Mouse (Mus musculus) limb, embryonic 14.5 days (tissue): ENCODE results near the gene Adarb1. TPM values are rescaled to one million over a fixed set of nuclear protein-coding genes. Genes with fewer than 3 reads are reported as not detected.

Source experiments
- ATAC-seq: fragments of 200-750 bp; cut with Nextera tagmentation; 2 replicates; pipeline ENCODE4 v1.8.0; 2017; ENCODE audit warnings: low read depth, moderate number of reproducible peaks, moderate TSS enrichment; ENCODE audit not compliant: low FRiP score
- DNase-seq: peaks from one replicate; pipeline ENCODE4 v3.0.0-alpha.2; 2015; ENCODE audit warnings: low spot score
- H3K27ac ChIP-seq: fragments of 300-500 bp; sonication (generic); replicated peaks from 2 replicates; pipeline ENCODE4 v1.5.1; 2014; ENCODE audit warnings: low read depth, mild to moderate bottlenecking, low read length, moderate library complexity, mixed read lengths
- H3K27me3 ChIP-seq: fragments of 300-500 bp; sonication (generic); 2 replicates; pipeline ENCODE4 v1.6.1; 2014; ENCODE audit warnings: low read length, mixed read lengths; ENCODE audit not compliant: control insufficient read depth, insufficient read depth
- H3K36me3 ChIP-seq: fragments of 300-500 bp; sonication (generic); 2 replicates; pipeline ENCODE4 v1.6.1; 2014; ENCODE audit warnings: mild to moderate bottlenecking, low read length, moderate library complexity, mixed read lengths; ENCODE audit not compliant: control insufficient read depth, insufficient read depth
- H3K4me1 ChIP-seq: fragments of 300-500 bp; sonication (generic); 2 replicates; pipeline ENCODE4 v1.6.1; 2014; ENCODE audit warnings: antibody characterized with exemption, low read length, mixed read lengths; ENCODE audit not compliant: control insufficient read depth, insufficient read depth
- H3K4me2 ChIP-seq: fragments of 300-500 bp; sonication (generic); replicated peaks from 2 replicates; pipeline ENCODE4 v1.6.1; 2014; ENCODE audit warnings: low read depth, mild to moderate bottlenecking, low read length, moderate library complexity; ENCODE audit not compliant: severe bottlenecking
- H3K4me3 ChIP-seq: fragments of 300-500 bp; sonication (generic); replicated peaks from 2 replicates; pipeline ENCODE4 v1.5.1; 2014; ENCODE audit warnings: low read length
- H3K9ac ChIP-seq: fragments of 300-500 bp; sonication (generic); 2 replicates; pipeline ENCODE4 v1.6.1; 2014; ENCODE audit warnings: mild to moderate bottlenecking, low read depth, low read length, moderate library complexity; ENCODE audit not compliant: severe bottlenecking
- H3K9me3 ChIP-seq: fragments of 300-500 bp; sonication (generic); 2 replicates; pipeline ENCODE4 v1.6.1; 2016; ENCODE audit warnings: low read length; ENCODE audit not compliant: control insufficient read depth
- POLR2A ChIP-seq: fragments of 200-500 bp; IDR thresholded peaks from 2 replicates; pipeline ENCODE4 v1.8.0; 2012; ENCODE audit warnings: inconsistent platforms, mild to moderate bottlenecking, moderate library complexity, borderline replicate concordance; ENCODE audit not compliant: insufficient read depth, insufficient read length; ENCODE audit errors: extremely low read depth
- WGBS: fragments of 180-500 bp; shearing (Covaris S2); extraction: QIAGEN DNeasy Blood & Tissue Kit; methylation state at CpG from one replicate; pipeline ENCODE4 v1.1.7; 2014; 5-methylcytosine and 5-hydroxymethylcytosine counted together
- polyA plus RNA-seq, 2 experiments: library from polyadenylated mRNA; depleted of rRNA in 1 of 2; stranded (reverse) in 1 of 2; unstranded in 1 of 2; fragments of >200 nt; fragmentation: Nextera tagmentation in 1 of 2; extraction: Ambion mirVana in 1 of 2; gene quantifications; 2 replicates each; pipeline versions ENCODE4 v1.2.1 to v1.2.3; 2012 to 2014

The Adarb1 gene
- polyA plus RNA-seq, 2 experiments, result 3.5 to 7.4 TPM

DNA sequence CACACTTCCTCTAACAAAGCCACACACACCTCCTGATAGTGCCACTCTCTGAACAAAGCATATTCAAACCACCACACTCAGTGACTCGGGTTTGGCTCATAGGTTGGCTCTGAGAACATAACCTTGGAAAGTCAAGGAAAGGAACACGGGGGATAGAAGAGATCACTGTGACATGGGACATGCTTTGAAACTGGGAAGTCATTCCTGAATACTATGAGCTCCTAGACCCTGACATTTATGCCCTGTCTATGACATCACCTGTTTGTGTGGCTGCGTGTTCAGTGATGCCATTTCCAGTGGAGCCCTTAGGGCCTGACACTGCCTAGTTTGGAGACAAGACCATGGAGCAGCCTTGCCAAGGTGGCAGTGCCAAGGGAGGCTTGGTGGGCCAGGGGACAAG, 39.6 kb upstream of the Adarb1 start:
- H3K27me3 ChIP-seq, result no peaks in the 10 kb centered on the region
- no peak overlapping the region for H3K27ac ChIP-seq
- no peak overlapping the region for H3K4me3 ChIP-seq
- DNase-seq, result no peak
- 82% methylated on average over 3 of the region's 3 CpGs for WGBS
- H3K4me1 ChIP-seq, result peaks cover 4% of the 10 kb centered on the region; the same call in 1 of the 2 replicates
- H3K9ac ChIP-seq, result no peak overlapping the region
- no peaks in the 10 kb centered on the region for H3K36me3 ChIP-seq
- no peak overlapping the region for H3K4me2 ChIP-seq
- no peak for ATAC-seq
- 0 out of 2 replicates have a peak, but pooled peaks cover 4% of the 10 kb centered on the region for H3K9me3 ChIP-seq
- no peak for TF ChIP-seq POLR2A

DNA sequence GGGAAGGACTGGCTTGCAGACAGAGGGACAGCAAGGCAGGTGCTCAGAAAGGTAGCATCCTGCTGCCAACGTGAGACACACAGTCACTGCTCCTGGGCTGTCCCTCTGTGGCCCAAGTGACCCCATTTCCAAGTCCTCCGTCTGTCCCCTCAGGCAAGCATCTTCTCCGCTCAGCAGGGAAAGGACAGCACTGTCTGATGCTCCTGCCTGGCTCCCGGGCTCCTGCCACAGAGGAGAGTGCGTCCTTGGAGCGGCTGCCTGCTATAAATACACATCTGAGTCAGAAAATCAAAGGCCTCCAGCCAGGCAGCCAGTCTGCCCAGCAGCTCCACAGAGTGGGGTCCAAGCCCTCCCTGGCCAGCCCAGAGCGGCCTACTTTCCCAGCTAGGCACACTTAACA, 38.4 kb upstream of the Adarb1 start:
- no peak overlapping the region for H3K4me2 ChIP-seq
- DNase-seq (no peak), ATAC-seq (no peak)
- no peaks in the 10 kb centered on the region for H3K36me3 ChIP-seq
- 57% methylated on average over 7 of the region's 7 CpGs for WGBS
- no peak overlapping the region for H3K4me3 ChIP-seq
- H3K9ac ChIP-seq, result no peak overlapping the region
- no peak overlapping the region for H3K27ac ChIP-seq
- TF ChIP-seq POLR2A, result no peak
- no peaks in the 10 kb centered on the region for H3K27me3 ChIP-seq
- H3K4me1 ChIP-seq, result peaks cover 4% of the 10 kb centered on the region; the same call in 1 of the 2 replicates
- H3K9me3 ChIP-seq, result peaks cover 8% of the 10 kb centered on the region; the same call in 1 of the 2 replicates

DNA sequence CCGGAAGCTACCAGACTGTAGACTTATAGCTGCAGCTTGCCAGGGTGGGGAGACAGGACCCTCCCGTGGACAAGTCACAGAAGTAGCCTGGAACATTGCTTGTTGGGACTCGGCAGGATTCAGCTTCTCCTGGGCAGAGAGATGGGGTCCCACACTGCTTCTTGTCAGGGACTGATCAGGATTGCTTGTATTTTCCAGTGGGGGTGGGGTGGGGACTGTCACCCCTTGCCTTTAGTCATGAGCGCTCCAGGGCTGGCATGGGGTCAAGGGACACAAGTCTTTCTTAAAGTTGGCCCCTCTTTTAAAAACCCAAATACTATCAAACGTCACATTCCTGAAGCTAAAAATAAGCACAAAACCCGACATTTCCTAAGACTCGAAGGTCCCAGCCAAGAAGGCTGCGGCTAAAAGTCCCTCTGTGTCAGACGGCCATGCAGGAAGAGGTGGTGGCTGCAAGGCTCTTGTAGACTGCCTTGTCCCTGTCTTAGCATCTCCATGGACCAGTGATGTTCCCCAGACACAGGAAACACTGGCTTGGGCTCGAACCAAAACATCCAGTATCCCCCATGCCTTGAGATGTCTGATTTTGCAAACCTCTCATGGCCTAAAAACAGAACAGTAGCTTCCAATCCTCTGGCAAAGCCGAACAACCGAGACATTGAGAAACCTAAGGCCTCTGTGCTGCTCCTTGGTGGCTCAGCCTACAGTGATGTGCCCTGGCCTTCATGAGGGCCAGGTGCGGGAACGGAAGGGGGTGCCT, 37.4 kb upstream of the Adarb1 start:
- peak overlapping the region; percentile 43; the same call in 1 of the 2 replicates for H3K27ac ChIP-seq
- 70% methylated on average over 14 of the region's 14 CpGs for WGBS
- ATAC-seq (no peak), DNase-seq (no peak)
- TF ChIP-seq POLR2A, result no peak
- no peak overlapping the region for H3K4me2 ChIP-seq
- H3K9ac ChIP-seq, result no peak overlapping the region
- peaks cover 8% of the 10 kb centered on the region; the same call in 1 of the 2 replicates for H3K9me3 ChIP-seq
- H3K4me3 ChIP-seq, result no peak overlapping the region
- peaks cover 4% of the 10 kb centered on the region; the same call in 1 of the 2 replicates for H3K4me1 ChIP-seq
- H3K27me3 ChIP-seq, result no peaks in the 10 kb centered on the region
- no peaks in the 10 kb centered on the region for H3K36me3 ChIP-seq

DNA sequence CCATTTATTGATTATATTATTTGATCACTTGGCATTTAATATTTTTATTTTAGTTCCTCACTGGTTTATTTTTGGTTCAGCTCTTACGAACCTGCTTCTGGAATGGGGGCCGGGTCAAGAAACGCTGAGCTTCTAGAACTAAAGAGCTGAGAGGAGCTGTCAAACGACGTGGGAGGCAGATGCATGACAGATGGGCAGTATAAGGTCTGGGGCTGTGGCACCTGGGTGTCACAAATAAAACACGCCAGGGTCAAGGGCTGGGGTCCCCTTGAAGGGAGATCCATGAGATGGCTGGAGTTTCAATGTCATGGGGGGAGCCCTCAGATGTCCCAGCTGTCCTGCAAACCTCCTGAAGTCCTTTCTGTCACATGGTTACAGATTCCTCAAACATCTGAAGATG, 36.7 kb upstream of the Adarb1 start:
- no peak overlapping the region for H3K9ac ChIP-seq
- DNase-seq (no peak), ATAC-seq (no peak)
- H3K4me1 ChIP-seq, result peaks cover 9% of the 10 kb centered on the region
- no peak overlapping the region for H3K27ac ChIP-seq
- no peaks in the 10 kb centered on the region for H3K27me3 ChIP-seq
- H3K4me3 ChIP-seq, result no peak overlapping the region
- 67% methylated on average over 6 of the region's 6 CpGs for WGBS
- no peak for TF ChIP-seq POLR2A
- H3K9me3 ChIP-seq, result peaks cover 8% of the 10 kb centered on the region; the same call in 1 of the 2 replicates
- no peaks in the 10 kb centered on the region for H3K36me3 ChIP-seq
- H3K4me2 ChIP-seq, result no peak overlapping the region

DNA sequence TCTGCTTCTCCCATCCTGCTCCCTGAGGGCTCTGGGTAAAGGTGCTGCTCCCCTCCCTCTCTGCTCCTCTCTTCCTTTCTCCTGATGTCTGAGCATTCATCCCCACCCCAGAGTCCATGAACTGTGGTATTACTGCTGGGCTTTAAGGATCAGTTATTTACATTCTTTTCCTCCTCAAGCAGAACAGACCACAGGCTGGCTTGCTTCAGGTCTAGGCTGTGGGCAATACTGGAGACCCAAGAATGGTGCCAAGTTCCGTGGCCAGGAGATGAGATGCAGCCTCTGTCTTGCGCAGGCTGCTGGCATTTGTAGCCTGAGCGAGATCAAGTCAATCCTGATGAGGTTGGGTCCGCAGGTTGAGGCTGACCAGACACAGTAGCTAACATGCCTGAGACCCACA, 33.8 kb upstream of the Adarb1 start:
- DNase-seq, result no peak
- Histone ChIP-seq H3K27ac (no peak overlapping the region), H3K4me2 (no peak overlapping the region), H3K27me3 (no peaks in the 10 kb centered on the region), H3K4me3 (no peak overlapping the region), H3K9ac (no peak overlapping the region), H3K9me3 (peaks cover 8% of the 10 kb centered on the region; the same call in 1 of the 2 replicates), H3K36me3 (no peaks in the 10 kb centered on the region), H3K4me1 (peaks cover 21% of the 10 kb centered on the region)
- TF ChIP-seq POLR2A, result no peak
- no peak for ATAC-seq
- WGBS, result 87% methylated on average over 4 of the region's 4 CpGs

DNA sequence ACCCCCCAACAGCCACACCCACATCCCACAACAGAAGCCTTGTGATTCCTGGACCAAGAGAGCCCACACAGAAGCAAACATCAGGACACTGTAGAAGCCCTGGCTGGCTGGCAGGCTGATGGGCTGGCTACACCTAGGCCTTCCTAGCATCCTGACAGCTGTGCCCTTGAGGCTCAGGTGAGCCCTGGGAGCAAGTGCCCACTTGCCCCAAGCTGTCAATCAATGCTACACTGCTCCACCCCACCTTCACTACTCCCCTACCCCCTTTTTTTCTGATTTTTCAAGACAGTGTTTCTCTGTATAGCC, 32.0 kb upstream of the Adarb1 start:
- no peaks in the 10 kb centered on the region for H3K27me3 ChIP-seq
- ATAC-seq (no peak), DNase-seq (no peak)
- H3K4me1 ChIP-seq, result peaks cover 17% of the 10 kb centered on the region
- H3K9me3 ChIP-seq, result peaks cover 11% of the 10 kb centered on the region; the same call in 1 of the 2 replicates
- 0 out of 2 replicates have a peak overlapping the region, but pooled peaks have one; percentile 47 for H3K4me2 ChIP-seq
- no peaks in the 10 kb centered on the region for H3K36me3 ChIP-seq
- H3K27ac ChIP-seq, result no peak overlapping the region
- no peak overlapping the region for H3K4me3 ChIP-seq
- no peak overlapping the region; the same call in 1 of the 2 replicates for H3K9ac ChIP-seq
- TF ChIP-seq POLR2A, result no peak
